In genomic region chr3:146317911-146318310, GRCm38 (mm10) we compare ENCODE assay signal across 21 mouse cellular contexts.
"Had no signal": no experiment of that assay in that cellular context is flagged by ENCODE, and none has a peak within 500 bp of the region (broad histone marks: within the 10 kb centered on the region; RNA-seq: fewer than 3 reads in every experiment).

No protein-coding gene starts in this region.

- H3K4me1 ChIP-seq: liver, embryonic 12.5 days; liver, embryonic 15.5 days; lung, embryonic 15.5 days; megakaryocyte, embryonic 14.5 days; stomach, embryonic 15.5 days had no signal

- H3K36me3 ChIP-seq: limb, embryonic 10.5 days; limb, embryonic 13.5 days; liver, embryonic 12.5 days; liver, embryonic 15.5 days; lung, embryonic 15.5 days; midbrain, embryonic 10.5 days; stomach, embryonic 15.5 days had no signal

- H3K4me2 ChIP-seq: liver, embryonic 12.5 days; liver, embryonic 15.5 days; lung, embryonic 15.5 days; stomach, embryonic 15.5 days had no signal

- H3K9ac ChIP-seq: limb, embryonic 13.5 days; liver, embryonic 12.5 days; liver, embryonic 15.5 days; lung, embryonic 15.5 days; stomach, embryonic 15.5 days had no signal

- H3K27me3 ChIP-seq: lung, embryonic 15.5 days; stomach, embryonic 15.5 days had no signal

- ATAC-seq: liver, embryonic 12.5 days had no signal

- H3K27ac ChIP-seq: kidney, postnatal 0 days; limb, embryonic 13.5 days; liver, embryonic 12.5 days; liver, embryonic 15.5 days; lung, embryonic 15.5 days; stomach, embryonic 15.5 days had no signal

- H3K9me3 ChIP-seq: limb, embryonic 10.5 days; limb, embryonic 13.5 days; liver, embryonic 12.5 days; liver, embryonic 15.5 days; lung, embryonic 15.5 days; megakaryocyte, embryonic 14.5 days; midbrain, embryonic 10.5 days; stomach, embryonic 15.5 days had no signal

- DNase-seq: kidney, adult 2 months; layer of hippocampus, adult 9-11 months; liver; lung, adult 18-20 months; lung, postnatal 10 days; lung, postnatal 36 days; right cerebral cortex, postnatal 25 days; spleen, adult 18-20 months; thymus, adult 2 months; thymus, postnatal 14 days; thymus, postnatal 4 days had no signal

- H3K4me3 ChIP-seq: layer of hippocampus, adult 2 months; liver, embryonic 12.5 days; liver, embryonic 15.5 days; lung, embryonic 15.5 days; megakaryocyte, embryonic 14.5 days; midbrain, embryonic 10.5 days; stomach, embryonic 15.5 days had no signal
